ENCODE assay signal across 8 mouse cellular contexts in the genomic region with DNA sequence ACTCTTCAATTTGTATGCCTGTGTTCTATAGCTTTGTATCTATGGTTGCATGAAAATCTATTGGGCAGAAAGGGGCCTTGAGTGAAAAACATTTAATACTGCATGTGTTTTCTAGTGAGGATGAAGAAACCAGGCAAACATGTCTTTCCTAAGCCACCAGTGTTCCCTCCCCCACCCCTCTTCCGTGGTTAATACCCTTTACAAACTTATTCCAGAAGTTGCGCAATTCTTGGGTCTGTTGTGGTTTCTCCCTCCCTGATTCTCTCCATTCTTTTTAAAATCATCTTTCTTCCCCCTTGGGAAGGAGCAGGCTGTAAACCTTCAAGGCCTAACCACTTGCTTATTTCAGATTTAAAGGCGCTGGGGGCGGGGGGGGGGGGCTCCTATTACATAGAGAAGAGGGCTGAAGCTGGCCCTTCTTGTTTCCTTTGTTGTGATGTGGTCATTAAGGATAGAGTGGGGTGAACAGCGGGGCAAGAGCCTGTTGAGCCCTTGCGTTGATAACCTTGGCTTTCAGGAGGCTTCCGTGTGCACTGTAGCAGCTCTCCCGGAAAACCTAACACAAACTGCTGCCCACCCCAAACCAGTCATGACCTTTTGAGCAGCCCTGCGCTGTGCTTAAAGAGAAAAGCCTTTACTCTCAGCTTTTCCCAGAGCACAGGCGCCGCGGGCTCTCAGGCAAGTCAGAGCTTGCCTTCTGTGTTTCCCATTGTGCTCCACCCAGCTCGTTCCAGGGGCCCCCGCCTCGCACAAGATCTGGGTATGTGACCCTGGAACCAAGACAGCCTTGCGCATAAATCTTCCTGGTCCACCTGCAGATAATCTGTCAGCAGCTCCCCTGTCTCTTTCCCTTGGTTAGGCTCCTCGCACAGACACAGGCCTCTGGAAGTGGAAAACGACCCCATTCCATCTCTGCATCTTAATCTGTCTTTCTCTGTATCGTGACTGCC.
DNase-seq lines count a peak whose midpoint lies in the region; ATAC-seq and TF ChIP-seq lines count a peak whose summit lies in the region.

No protein-coding gene starts in this region.

- in situ Hi-C loops in ES-E14 (cut with MboI; ENCODE audit: low sequenced_read_pairs in 2 of 2, unreplicated experiment in 2 of 2) = no loop called here

- H3K9me3 ChIP-seq in ES-E14 (ENCODE audit: control insufficient read depth, insufficient read depth, low read depth, low read length) = no peaks in the 10 kb centered on the region

- no peak for TF ChIP-seq CTCF in bone marrow, adult 2 months (IDR thresholded peaks at IDR 0.05; ENCODE audit: control insufficient read depth, insufficient read depth, low read length)

- no peak for ATAC-seq in erythroblast, adult 5-6 weeks (replicated peaks; ENCODE audit: low FRiP score, poor library complexity, severe bottlenecking)

- 40% methylated on average over 19 of the region's 19 CpGs for WGBS in bone marrow, adult 2 months

- peak overlapping the region; percentile 67 for H3K27ac ChIP-seq in ES-E14 (ENCODE audit: insufficient read depth, low read depth, low read length, poor library complexity, severe bottlenecking)
- H3K27ac ChIP-seq in bone marrow, adult 2 months (ENCODE audit: control insufficient read depth, insufficient read depth, low read depth, low read length, poor library complexity) = peak overlapping the region; percentile 14; the same call in 1 of the 2 replicates

- no peak for TF ChIP-seq POLR2A in bone marrow, adult 2 months (IDR thresholded peaks at IDR 0.05; ENCODE audit: borderline replicate concordance, control insufficient read depth, low read depth, low read length)

- no peaks in the 10 kb centered on the region for H3K36me3 ChIP-seq in ES-E14 (ENCODE audit: control insufficient read depth, insufficient read depth, low read length, poor library complexity, severe bottlenecking)

- peaks cover 1 to 2% of the 10 kb centered on the region in 2 experiments; a peak in 2 of 4 replicates for H3K4me1 ChIP-seq in ES-E14 (ENCODE audit: control insufficient read depth in 2 of 2, insufficient read depth in 2 of 2, low read length in 2 of 2, poor library complexity in 1 of 2)
- H3K4me1 ChIP-seq in bone marrow, adult 2 months (ENCODE audit: control insufficient read depth, insufficient read depth, low read length) = no peaks in the 10 kb centered on the region; the same call in 1 of the 2 replicates

- peak; percentile 31 for DNase-seq in ES-E14 (ENCODE audit: low read depth, low spot score)
- DNase-seq in gastrocnemius, postnatal 25 days = peak; percentile 21
- peak; percentile 48 for DNase-seq in kidney, postnatal 14 days
- DNase-seq in mesoderm, embryonic 11.5 days (ENCODE audit: low read depth, low spot score) = peak; percentile 82
- no peak for DNase-seq in layer of hippocampus, adult 9-10 months (ENCODE audit: low spot score)
- DNase-seq in cerebellum, adult 11 months = no peak

- H3K4me3 ChIP-seq in ES-E14 (ENCODE audit: insufficient read depth in 1 of 2, low read depth in 1 of 2, low read length in 2 of 2, poor library complexity in 1 of 2, severe bottlenecking in 1 of 2) = peak overlapping the region; percentile 3 to 44; a peak in 2 of 4 replicates
- no peak overlapping the region for H3K4me3 ChIP-seq in bone marrow, adult 2 months (replicated peaks; ENCODE audit: control insufficient read depth, low read depth, low read length)

- peak overlapping the region; percentile 39; the same call in 1 of the 2 replicates for H3K9ac ChIP-seq in ES-E14 (ENCODE audit: insufficient read depth, low read depth, low read length, poor library complexity, severe bottlenecking)

TF ChIP-seq in ES-E14, 5 proteins besides CTCF, POLR2A, EP300 and RAD21:
- TF ChIP-seq ZC3H11A (IDR thresholded peaks at IDR 0.05; ENCODE audit: borderline replicate concordance, low read depth, low read length) = no peak
- no peak for TF ChIP-seq CHD2 (IDR thresholded peaks at IDR 0.05; ENCODE audit: low read depth, low read length)
- TF ChIP-seq ZNF384 (IDR thresholded peaks at IDR 0.05; ENCODE audit: low read depth, low read length) = no peak
- no peak for TF ChIP-seq MAFK (IDR thresholded peaks at IDR 0.05; ENCODE audit: insufficient read depth, low read depth, low read length)
- no peak for TF ChIP-seq HCFC1 (IDR thresholded peaks at IDR 0.05; ENCODE audit: borderline replicate concordance, insufficient read depth, low read length)

Comparison
In these comparisons a context has a peak if more than half of its experiments do, and no peak if none do; other contexts are left out.
1. DNase-seq: peak in ES-E14 (single experiment), gastrocnemius, postnatal 25 days (single experiment), kidney, postnatal 14 days (single experiment) and mesoderm, embryonic 11.5 days (single experiment); none in layer of hippocampus, adult 9-10 months (single experiment) and cerebellum, adult 11 months (single experiment).